Mouse (Mus musculus) lung, postnatal 36 days (tissue): ENCODE results near the gene Lrwd1.
A peak's percentile ranks its signal among the peaks of the same experiment; 100 is the strongest.
"Not testable (repeated sequence)": the region's sequence is repeated elsewhere in the genome, so short reads cannot be mapped to it uniquely, and the experiment has no call there.

Experiments used
- DNase-seq: peaks from one replicate; pipeline ENCODE4 v3.0.0; 2022; ENCODE audit warnings: mixed read lengths

Gene Lrwd1

GRCm38 (mm10) chr5:136146936-136147335 lies 11.1 kb upstream of the Lrwd1 start:
- peak; percentile 32 for DNase-seq

- DNase-seq: peak; percentile 33
Measured at GRCm38 (mm10) chr5:136144606-136145430, 8.9 kb upstream of the Lrwd1 start.

DNA sequence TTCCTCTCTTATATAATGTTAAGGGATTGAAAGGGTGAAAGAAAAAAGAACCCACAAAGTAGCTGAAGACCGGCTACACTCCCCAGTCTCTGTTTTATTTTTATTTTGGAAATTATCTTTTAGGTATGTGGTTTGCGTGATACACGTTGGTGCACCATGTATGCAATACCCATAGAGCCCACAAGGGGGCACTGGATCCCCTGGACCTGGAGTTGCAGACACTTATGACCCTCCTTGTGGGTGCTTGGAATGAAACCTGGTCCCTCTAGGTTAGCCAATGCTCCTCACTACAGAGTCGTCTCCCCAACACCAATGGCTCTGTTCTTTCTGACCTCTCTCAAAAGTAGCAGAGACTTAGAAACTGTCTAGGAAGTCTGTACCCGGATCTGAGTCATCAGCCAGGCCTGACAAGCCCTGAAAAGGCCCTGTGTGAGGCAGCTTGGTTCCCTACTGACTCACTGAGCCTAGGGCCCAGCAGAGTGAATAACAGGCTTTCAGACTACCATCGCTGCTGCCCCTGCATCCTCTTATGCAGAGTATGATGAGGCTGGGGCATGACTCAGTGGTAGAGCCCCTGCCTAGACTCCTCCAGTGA lies 7.4 kb upstream of the Lrwd1 start:
- DNase-seq: no peak

DNA sequence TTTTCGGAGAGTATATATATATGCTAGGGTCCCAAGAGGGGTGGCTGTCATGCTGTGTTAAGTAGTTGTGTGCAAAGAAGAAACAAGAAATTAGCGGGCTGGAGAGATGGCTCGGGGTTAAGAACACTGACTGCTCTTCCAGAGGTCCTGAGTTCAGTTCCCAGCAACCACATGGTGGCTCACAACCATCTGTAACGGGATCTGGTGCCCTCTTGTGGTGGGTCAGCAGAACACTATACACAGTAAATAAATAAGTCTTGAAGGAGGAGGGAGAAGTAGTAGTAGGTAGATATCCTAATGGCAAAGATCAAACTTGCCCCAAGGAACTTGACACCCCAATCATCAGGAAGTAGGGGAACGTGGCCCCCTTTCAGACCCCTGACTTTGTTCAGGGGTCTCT lies 6.9 kb upstream of the Lrwd1 start:
- no peak for DNase-seq

GRCm38 (mm10) chr5:136140057-136140482 lies 4.2 kb upstream of the Lrwd1 start:
- DNase-seq: peak; percentile 23

- DNase-seq: no peak
Measured at GRCm38 (mm10) chr5:136139393-136139792, 3.5 kb upstream of the Lrwd1 start.

DNA sequence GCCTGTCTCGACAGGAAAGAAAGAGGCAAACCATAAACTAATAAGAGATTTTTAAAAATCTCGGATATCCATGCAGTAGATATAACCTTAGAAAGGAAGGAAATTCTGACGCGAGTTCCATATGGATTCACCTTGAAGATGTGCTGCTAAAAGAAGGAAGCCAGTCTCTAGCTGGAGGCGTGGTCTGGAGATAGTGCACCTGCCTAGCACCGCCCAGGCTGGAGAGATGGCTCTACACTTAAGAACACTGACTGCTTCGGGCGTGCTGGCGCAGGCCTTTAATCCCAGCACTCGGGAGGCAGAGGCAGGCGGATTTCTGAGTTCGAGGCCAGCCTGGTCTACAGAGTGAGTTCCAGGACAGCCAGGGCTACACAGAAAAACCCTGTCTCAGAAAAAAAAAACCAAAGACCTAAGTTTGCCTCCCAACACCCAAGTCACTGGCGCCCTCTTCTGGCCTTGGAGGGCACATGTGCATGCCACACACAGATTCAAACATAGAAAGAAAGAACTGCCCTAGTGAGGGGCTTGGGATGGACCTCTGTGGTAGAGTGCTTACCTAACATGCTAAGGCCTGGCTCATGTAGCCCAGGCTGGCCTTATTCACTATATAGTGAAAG lies 1.9 kb upstream of the Lrwd1 start:
- peak; percentile 70 for DNase-seq

DNA sequence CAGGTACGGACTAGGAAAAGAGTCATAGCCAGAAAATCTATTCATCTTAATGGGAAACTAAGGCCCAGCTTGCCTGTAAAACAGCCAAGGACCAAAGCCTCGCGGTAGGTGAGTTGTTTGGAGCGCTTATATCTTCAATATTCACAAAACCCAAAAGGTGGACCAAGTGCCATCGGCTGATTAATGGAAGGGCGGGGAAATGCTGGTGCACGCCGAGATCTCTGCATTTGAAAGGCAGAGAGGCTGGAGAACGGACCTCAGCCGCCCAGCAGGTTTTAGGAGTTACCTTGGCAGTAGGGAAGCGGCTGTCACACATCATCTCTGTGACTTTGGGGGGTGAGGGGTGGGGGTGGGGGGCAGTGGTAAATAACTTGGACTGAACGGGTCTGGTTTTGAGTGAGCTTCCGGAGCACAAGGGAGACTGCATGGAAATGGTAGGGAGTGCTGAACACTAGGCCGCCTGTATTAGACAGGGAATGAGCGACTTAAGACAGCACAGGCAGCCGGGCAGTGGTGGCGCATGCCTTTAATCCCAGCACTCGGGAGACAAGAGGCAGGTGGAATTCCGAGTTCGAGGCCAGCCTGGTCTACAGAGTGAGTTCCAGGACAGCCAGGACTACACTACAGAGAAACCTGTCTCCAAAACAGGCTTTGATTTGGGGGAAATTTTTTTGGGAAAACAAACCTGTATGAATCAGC lies 567 bp upstream of the Lrwd1 start:
- DNase-seq: no peak

DNA sequence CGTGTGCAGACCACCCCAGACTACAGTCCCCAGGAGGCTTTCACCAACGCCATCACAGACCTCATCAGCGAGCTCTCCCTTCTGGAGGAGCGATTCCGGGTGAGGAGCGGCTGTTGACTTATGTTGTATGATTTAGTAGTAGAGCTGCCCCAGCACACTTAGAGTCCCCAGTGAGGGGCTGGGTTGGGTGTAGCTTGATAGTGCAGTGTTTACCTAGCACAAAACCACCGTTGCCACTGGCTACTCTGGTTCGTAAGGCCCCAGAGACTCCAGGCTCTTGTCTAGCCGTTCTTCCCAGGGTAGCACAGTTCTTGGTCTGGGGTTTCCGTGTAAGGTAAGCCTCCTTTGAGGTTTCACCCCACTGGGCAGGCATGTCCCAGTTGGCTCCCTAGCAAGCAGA lies 13.7 kb downstream of the Lrwd1 start:
- DNase-seq: no peak

DNA sequence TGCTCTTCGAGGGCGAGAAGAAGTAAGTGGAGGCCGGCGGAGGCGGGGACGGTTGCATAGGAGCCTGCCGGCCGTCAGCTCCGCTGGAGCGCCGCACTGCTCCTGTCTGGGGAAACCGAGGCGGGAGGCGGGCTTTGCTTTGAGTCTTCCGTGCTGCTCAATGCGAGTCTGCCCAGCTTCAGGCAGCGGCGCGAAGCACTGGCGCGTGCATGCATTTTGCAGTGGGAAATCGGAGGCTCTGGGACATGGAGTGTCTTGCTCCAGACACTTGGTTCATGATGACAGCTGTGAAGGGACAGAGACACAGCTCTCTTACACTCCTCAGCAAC lies 19.1 kb downstream of the Lrwd1 start:
- no peak for DNase-seq

- DNase-seq: peak; percentile 98
Measured at GRCm38 (mm10) chr5:136115891-136116783, 19.7 kb downstream of the Lrwd1 start, which contains the start of gene Polr2j. TSS of gene Polr2j (plus strand) at chr5:136116631.

- not testable (repeated sequence) for DNase-seq
Measured at GRCm38 (mm10) chr5:136113546-136113945, 22.3 kb downstream of the Lrwd1 start.

GRCm38 (mm10) chr5:136109042-136109441 lies 26.8 kb downstream of the Lrwd1 start:
- DNase-seq: no peak

- DNase-seq: no peak
Measured at GRCm38 (mm10) chr5:136108486-136108885, 27.4 kb downstream of the Lrwd1 start.

DNA sequence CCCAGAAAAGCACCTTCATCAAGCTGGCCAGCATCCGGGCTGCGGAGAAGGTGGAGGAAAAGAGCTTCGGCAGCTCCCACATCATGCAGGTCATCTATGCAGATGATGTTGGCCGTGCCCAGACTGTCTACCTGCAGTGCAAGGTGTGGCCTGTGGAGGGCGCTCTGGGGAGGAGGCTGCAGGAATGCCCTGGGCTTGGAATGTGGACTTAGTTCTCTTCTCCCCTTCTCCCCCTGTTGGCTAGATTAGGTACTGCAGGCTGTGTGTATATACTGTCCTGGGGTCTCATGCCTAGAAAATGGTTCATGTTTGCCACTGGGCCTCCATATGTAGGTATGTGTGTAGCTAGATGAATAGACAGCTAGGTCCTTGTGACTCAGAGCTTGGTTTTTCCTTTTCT lies 31.4 kb downstream of the Lrwd1 start:
- DNase-seq: no peak

GRCm38 (mm10) chr5:136102099-136102820 lies 33.6 kb downstream of the Lrwd1 start:
- peak; percentile 79 for DNase-seq

- DNase-seq: no peak
Measured at GRCm38 (mm10) chr5:136098536-136098935, 37.3 kb downstream of the Lrwd1 start.

GRCm38 (mm10) chr5:136095089-136095488 lies 40.8 kb downstream of the Lrwd1 start:
- DNase-seq: no peak

DNA sequence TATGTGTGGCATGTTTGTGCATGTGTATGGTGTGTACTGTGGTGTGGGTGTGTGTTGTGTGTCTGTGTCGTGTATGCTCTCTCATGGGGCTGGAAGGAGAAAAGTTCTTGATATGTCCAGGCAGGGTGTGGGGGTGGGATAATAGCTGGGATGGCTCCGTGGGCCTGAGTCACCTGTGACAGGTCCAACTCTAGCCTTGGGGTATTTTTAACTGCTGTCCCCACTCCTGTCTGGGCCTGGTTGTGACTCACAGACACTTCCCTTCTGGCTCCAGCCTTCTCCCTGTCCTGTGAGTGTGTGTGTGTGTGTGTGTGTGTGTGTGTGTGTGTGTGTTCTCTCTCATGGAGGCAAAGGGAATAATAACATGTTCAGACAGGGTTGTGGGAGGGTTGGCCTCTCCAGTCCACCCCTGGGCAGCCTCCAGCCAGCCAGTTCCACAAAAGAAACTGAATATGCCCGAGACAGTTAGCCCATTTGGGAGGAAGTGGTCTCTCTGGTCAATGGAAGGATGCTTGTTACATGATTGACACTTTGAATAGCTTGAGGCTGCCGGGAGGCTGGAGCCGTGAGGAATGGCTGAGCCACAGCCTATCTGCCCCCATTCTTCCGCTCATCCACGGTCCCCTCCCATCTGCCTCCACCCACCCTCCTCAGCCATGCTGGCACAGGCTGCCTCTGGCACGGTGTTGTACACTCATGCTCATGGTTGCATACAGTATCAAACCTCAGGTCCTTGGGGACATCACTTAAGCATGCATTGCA lies 41.4 kb downstream of the Lrwd1 start:
- DNase-seq: no peak

DNA sequence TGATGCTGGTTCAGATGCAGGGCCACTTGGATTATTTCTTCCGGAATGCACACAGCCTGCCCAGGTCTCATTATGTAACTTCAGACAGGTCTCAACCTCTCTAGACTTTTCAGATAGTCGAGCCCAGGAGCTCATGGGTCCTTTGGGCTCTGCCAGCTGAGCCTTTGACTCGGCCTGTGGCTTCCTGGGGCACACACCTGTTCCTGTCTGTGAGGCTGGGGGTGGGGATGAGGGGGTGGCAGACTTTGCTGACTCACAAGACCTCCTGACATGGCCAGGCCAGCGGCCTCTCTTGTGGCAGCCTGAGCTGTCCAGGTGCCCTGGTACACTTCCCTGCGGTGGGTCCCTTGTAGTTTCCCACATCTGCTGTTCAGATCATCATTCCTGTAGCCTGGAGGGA lies 43.9 kb downstream of the Lrwd1 start:
- no peak for DNase-seq
